Mouse (Mus musculus) liver, embryonic 12.5 days (tissue): ENCODE results near the gene Cnga4. TPM values are rescaled to one million over a fixed set of nuclear protein-coding genes. Genes with fewer than 3 reads are reported as not detected.
"Not testable (repeated sequence)": the region's sequence is repeated elsewhere in the genome, so short reads cannot be mapped to it uniquely, and the experiment has no call there.

ENCODE experiments used
- ATAC-seq: fragments of 200-750 bp; cut with Nextera tagmentation; 2 replicates; pipeline ENCODE4 v1.8.0; 2017; ENCODE audit warnings: moderate number of reproducible peaks, mild to moderate bottlenecking, moderate library complexity
- H3K27ac ChIP-seq: fragments of 300-500 bp; sonication (generic); 2 replicates; pipeline ENCODE4 v1.5.1; 2016; ENCODE audit warnings: mild to moderate bottlenecking
- H3K27me3 ChIP-seq: fragments of 300-500 bp; sonication (generic); replicated peaks from 2 replicates; pipeline ENCODE4 v1.6.1; 2016; ENCODE audit warnings: mild to moderate bottlenecking, moderate library complexity
- H3K36me3 ChIP-seq: fragments of 300-500 bp; sonication (generic); 2 replicates; pipeline ENCODE4 v1.6.1; 2016; ENCODE audit warnings: mild to moderate bottlenecking, moderate library complexity
- H3K4me1 ChIP-seq: fragments of 300-500 bp; sonication (generic); 2 replicates; pipeline ENCODE4 v1.6.1; 2016
- H3K4me2 ChIP-seq: fragments of 300-500 bp; sonication (generic); 2 replicates; pipeline ENCODE4 v1.6.1; 2016; ENCODE audit warnings: mild to moderate bottlenecking, moderate library complexity
- H3K4me3 ChIP-seq: fragments of 300-500 bp; sonication (generic); 2 replicates; pipeline ENCODE4 v1.5.1; 2016; ENCODE audit warnings: mild to moderate bottlenecking, moderate library complexity
- H3K9ac ChIP-seq: fragments of 300-500 bp; sonication (generic); 2 replicates; pipeline ENCODE4 v1.6.1; 2016; ENCODE audit warnings: mild to moderate bottlenecking, moderate library complexity
- H3K9me3 ChIP-seq: fragments of 300-500 bp; sonication (generic); replicated peaks from 2 replicates; pipeline ENCODE4 v1.6.1; 2016; ENCODE audit warnings: mild to moderate bottlenecking, moderate library complexity
- WGBS: fragments of 180-500 bp; shearing (Covaris S2); methylation state at CpG from one replicate; pipeline ENCODE4 v1.1.7; 2016; ENCODE audit not compliant: insufficient replicate concordance; 5-methylcytosine and 5-hydroxymethylcytosine counted together
- polyA plus RNA-seq: library from polyadenylated mRNA; unstranded; fragments of >200 nt; fragmentation: Nextera tagmentation; extraction: Ambion mirVana; gene quantifications from 2 replicates; pipeline ENCODE4 v1.2.1, GENCODE M21; 2016

Cnga4 gene
- polyA plus RNA-seq, 1 experiment from 2014 or later: not detected

DNA sequence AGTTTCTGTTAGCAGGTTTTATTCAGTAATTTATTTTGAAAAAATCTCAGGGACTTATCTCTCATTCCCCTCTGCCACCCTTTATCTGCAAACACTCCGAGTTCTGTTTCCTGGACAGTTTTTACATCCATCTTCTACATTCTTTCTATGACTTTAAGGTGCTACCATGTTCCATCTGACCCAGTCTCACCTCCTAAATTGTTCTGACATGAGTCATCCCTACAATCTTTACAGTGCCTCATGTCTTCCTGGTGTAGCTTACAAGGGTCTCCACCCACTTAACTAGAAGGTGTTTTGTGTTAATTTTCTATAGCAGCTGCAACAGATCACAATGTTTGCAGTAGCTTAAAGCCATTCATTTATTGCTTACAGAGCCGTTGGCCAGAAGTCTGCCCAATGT lies 16.5 kb downstream of the Cnga4 start:
- peaks cover 3% of the 10 kb centered on the region; the same call in 1 of the 2 replicates for H3K4me1 ChIP-seq
- no peak for ATAC-seq
- 39% methylated on average over 2 of the region's 2 CpGs for WGBS
- H3K9ac ChIP-seq: no peak overlapping the region
- no peak overlapping the region for H3K4me3 ChIP-seq
- no peaks in the 10 kb centered on the region for H3K9me3 ChIP-seq
- no peak overlapping the region for H3K4me2 ChIP-seq
- H3K27me3 ChIP-seq: peaks cover 28% of the 10 kb centered on the region
- H3K36me3 ChIP-seq: no peaks in the 10 kb centered on the region
- H3K27ac ChIP-seq: no peak overlapping the region

GRCm38 (mm10) chr7:105424368-105424767 lies 20.0 kb downstream of the Cnga4 start:
- ATAC-seq: no peak
- WGBS: 18% methylated on average over 5 of the region's 5 CpGs
- H3K4me2 ChIP-seq: no peak overlapping the region
- H3K36me3 ChIP-seq: no peaks in the 10 kb centered on the region
- no peak overlapping the region for H3K9ac ChIP-seq
- no peak overlapping the region for H3K4me3 ChIP-seq
- H3K27me3 ChIP-seq: peaks cover 55% of the 10 kb centered on the region
- H3K4me1 ChIP-seq: peaks cover 3% of the 10 kb centered on the region; the same call in 1 of the 2 replicates
- no peaks in the 10 kb centered on the region for H3K9me3 ChIP-seq
- H3K27ac ChIP-seq: no peak overlapping the region

DNA sequence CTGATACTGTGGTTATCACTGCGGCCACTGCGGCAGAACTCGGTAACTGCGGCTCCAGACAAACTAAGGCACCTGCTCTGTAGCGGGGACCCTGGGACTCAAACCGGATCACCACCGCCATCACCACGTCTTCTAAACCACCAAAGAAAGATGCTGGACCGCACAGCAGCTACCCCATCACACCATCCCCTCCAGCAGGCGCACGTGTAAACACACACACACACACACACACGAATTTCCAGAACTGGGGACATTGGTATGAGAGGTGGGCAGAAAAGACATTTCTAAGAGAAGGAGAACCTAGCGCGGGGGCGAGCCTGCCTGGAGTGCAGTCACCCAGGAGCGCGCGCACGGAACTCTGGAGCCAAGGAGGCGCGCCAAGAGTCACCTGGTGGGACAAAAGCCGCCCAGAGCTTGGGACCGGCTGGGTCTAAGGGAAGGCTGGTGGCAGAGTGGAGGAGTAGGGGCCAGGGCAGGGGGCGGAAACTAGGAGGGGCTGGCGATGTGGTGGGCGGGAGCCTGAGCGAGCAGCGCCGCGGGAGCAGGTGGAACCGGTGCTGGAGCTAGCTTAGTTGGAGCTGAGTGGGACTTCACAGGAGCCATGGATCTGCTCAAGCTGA lies 21.2 kb downstream of the Cnga4 start, which contains the start of gene Cckbr:
Gene Cckbr, plus strand, starts transcription at position 308 of the 620 bp plus-strand sequence.
- H3K4me2 ChIP-seq: peak within 1 kb of the TSS; percentile 51
- peaks cover 3% of the 10 kb centered on the region; the same call in 1 of the 2 replicates for H3K4me1 ChIP-seq
- no peak within 1 kb of the TSS for H3K27ac ChIP-seq
- H3K9me3 ChIP-seq: no peaks in the 10 kb centered on the region
- 4% methylated on average over 31 of the region's 31 CpGs for WGBS
- H3K36me3 ChIP-seq: no peaks in the 10 kb centered on the region
- H3K9ac ChIP-seq: no peak within 1 kb of the TSS
- peak; percentile 21; the same call in 1 of the 2 replicates for ATAC-seq
- H3K27me3 ChIP-seq: peaks cover 59% of the 10 kb centered on the region
- peak within 1 kb of the TSS; percentile 2 for H3K4me3 ChIP-seq

DNA sequence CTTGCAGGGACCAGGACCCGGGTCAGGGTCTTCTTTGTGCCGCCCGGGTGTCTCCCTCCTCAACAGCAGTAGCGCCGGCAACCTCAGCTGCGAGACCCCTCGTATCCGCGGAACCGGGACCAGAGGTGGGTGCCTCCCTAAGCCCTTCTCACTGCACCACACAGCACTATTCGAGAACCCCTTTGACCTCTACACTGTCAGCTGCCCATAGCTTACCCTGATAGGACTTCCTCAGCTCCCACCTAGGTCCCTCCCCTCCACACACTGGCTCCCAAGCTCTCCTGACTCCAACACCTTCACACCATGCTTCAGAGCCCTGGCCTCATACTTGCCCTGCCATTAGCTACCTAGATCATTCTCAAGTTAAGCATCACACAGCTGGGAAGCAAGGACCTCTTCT lies 21.7 kb downstream of the Cnga4 start:
- ATAC-seq: no peak; the same call in 1 of the 2 replicates
- WGBS: 2% methylated on average over 11 of the region's 11 CpGs
- Histone ChIP-seq H3K27ac (no peak overlapping the region), H3K36me3 (no peaks in the 10 kb centered on the region), H3K4me1 (peaks cover 3% of the 10 kb centered on the region; the same call in 1 of the 2 replicates), H3K9ac (no peak overlapping the region), H3K9me3 (no peaks in the 10 kb centered on the region), H3K4me3 (peak overlapping the region; percentile 2; the same call in 1 of the 2 replicates), H3K27me3 (peaks cover 59% of the 10 kb centered on the region), H3K4me2 (peak overlapping the region; percentile 51; the same call in 1 of the 2 replicates)

GRCm38 (mm10) chr7:105432058-105432457 lies 27.7 kb downstream of the Cnga4 start:
- Histone ChIP-seq H3K9ac (no peak overlapping the region), H3K36me3 (no peaks in the 10 kb centered on the region), H3K27me3 (peaks cover 25% of the 10 kb centered on the region), H3K4me2 (no peak overlapping the region), H3K4me1 (no peaks in the 10 kb centered on the region), H3K4me3 (no peak overlapping the region), H3K9me3 (no peaks in the 10 kb centered on the region), H3K27ac (no peak overlapping the region)
- ATAC-seq: no peak
- 18% methylated on average over 1 of the region's 1 CpGs for WGBS

- no peak for ATAC-seq
- H3K27me3 ChIP-seq: 0 out of 2 replicates have a peak, but pooled peaks cover 10% of the 10 kb centered on the region
- no peak overlapping the region for H3K4me2 ChIP-seq
- no peak overlapping the region for H3K4me3 ChIP-seq
- no peaks in the 10 kb centered on the region for H3K4me1 ChIP-seq
- H3K36me3 ChIP-seq: no peaks in the 10 kb centered on the region
- 70% methylated on average over 17 of the region's 17 CpGs for WGBS
- no peak overlapping the region for H3K27ac ChIP-seq
- H3K9ac ChIP-seq: no peak overlapping the region
- no peaks in the 10 kb centered on the region for H3K9me3 ChIP-seq
Measured at GRCm38 (mm10) chr7:105433859-105434258, 29.5 kb downstream of the Cnga4 start.

DNA sequence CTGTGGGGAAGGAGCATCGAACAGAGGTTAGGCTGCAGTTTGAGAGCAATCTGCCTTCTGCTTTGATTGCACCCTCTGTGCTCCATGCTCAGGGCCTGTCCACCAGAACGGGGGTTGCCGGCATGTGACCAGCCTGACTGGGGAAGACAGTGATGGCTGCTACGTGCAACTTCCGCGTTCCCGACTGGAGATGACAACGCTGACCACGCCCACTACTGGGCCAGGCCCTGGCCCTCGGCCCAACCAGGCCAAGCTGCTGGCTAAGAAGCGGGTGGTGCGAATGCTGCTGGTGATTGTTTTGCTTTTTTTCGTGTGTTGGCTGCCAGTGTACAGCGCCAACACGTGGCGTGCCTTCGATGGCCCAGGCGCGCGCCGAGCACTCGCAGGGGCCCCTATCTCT lies 30.4 kb downstream of the Cnga4 start:
- H3K27me3 ChIP-seq: 0 out of 2 replicates have a peak, but pooled peaks cover 8% of the 10 kb centered on the region
- no peak overlapping the region for H3K4me2 ChIP-seq
- no peak overlapping the region for H3K9ac ChIP-seq
- H3K4me1 ChIP-seq: no peaks in the 10 kb centered on the region
- no peak overlapping the region for H3K4me3 ChIP-seq
- H3K9me3 ChIP-seq: no peaks in the 10 kb centered on the region
- ATAC-seq: no peak; the same call in 1 of the 2 replicates
- no peaks in the 10 kb centered on the region for H3K36me3 ChIP-seq
- H3K27ac ChIP-seq: no peak overlapping the region
- WGBS: 66% methylated on average over 22 of the region's 22 CpGs

DNA sequence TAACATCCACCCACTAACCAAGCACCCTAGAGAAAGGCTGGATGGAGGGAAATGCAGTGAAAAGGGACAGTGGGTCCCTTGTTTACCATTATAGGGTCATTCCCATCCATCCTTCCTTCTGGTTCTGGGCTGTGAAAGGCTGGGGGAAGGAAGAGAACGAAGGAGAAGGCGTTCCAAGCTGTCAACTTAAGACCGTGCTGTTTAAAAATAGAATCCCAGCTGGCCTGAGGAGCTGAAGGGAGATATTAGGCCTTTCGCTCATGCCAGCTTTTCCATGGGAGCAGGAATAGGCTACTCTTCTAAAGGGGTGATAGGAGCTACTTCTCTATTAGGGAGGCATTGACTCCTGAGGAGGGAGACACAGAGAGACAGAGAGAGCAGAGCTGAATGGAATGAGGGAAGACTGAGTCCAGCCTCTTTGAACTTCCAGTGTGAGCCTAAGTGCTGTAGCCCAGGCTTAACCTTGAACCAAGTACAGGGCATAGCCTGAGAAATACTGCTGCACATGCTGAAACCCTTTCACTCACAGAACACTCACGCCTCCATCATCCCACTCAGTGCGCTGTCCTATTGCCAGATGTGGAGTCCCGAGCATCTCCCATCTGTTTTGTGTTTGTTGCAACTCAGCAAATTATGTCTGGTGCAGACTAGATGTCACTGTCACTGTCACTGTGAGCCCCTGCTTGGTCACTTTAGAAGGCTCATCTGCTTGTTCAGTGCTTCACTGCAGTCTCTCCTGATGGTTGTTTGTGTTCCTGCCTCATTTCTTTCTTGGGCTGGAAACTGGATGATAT lies 33.8 kb downstream of the Cnga4 start:
- 66% methylated on average over 7 of the region's 7 CpGs for WGBS
- no peak overlapping the region for H3K4me2 ChIP-seq
- no peak overlapping the region for H3K4me3 ChIP-seq
- no peaks in the 10 kb centered on the region for H3K36me3 ChIP-seq
- no peak overlapping the region for H3K9ac ChIP-seq
- H3K4me1 ChIP-seq: no peaks in the 10 kb centered on the region
- no peak overlapping the region for H3K27ac ChIP-seq
- no peak for ATAC-seq
- 0 out of 2 replicates have a peak, but pooled peaks cover 5% of the 10 kb centered on the region for H3K27me3 ChIP-seq
- no peaks in the 10 kb centered on the region for H3K9me3 ChIP-seq

DNA sequence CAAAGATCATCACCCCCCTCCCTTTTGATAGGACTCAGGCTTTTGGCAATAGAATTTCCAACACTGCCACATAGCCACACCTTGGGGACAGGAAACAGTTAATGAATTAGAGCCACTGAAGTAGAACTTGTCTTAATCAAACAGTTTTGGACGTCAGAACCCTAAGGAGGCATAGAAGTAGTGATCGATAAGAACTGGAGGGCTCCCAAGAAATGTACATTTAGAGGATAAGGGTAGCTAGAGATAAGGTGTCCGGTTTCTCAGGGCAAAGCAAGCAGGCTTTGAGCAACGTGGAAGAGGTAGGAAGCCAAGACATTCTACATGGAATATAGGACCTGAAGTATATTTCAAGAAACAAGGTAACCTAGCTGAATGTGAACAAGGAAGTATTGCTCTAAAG lies 37.1 kb downstream of the Cnga4 start:
- Histone ChIP-seq H3K9me3 (no peaks in the 10 kb centered on the region), H3K4me2 (no peak overlapping the region), H3K4me3 (no peak overlapping the region), H3K27me3 (no peaks in the 10 kb centered on the region), H3K27ac (no peak overlapping the region), H3K36me3 (no peaks in the 10 kb centered on the region), H3K9ac (no peak overlapping the region), H3K4me1 (no peaks in the 10 kb centered on the region)
- WGBS: 33% methylated on average over 4 of the region's 4 CpGs
- no peak for ATAC-seq

- Histone ChIP-seq H3K4me1 (no peaks in the 10 kb centered on the region), H3K4me2 (no peak overlapping the region), H3K27ac (no peak overlapping the region), H3K36me3 (no peaks in the 10 kb centered on the region), H3K4me3 (no peak overlapping the region), H3K9ac (no peak overlapping the region), H3K27me3 (no peaks in the 10 kb centered on the region), H3K9me3 (no peaks in the 10 kb centered on the region)
- no peak for ATAC-seq
- WGBS: 48% methylated on average over 3 of the region's 3 CpGs
Measured at GRCm38 (mm10) chr7:105445076-105445475, 40.7 kb downstream of the Cnga4 start.

DNA sequence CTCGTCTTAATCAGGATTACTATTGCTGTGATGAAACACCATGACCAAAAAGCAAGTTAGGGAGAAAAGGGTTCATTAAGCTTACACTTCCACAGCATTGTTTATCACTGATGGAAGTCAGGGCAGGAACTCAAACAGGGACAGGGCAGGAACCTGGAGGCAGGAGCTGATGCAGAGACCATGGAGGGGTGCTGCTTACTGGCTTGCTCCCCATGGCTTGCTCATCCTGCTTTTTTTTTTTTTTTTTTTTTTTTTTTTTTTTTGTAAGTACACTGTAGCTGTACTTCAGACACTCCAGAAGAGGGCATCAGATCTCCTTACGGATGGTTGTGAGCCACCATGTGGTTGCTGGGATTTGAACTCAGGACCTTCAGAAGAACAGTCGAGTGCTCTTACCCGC lies 49.0 kb downstream of the Cnga4 start:
- H3K27ac ChIP-seq, H3K9me3 ChIP-seq, H3K36me3 ChIP-seq, H3K9ac ChIP-seq, H3K4me2 ChIP-seq, ATAC-seq, H3K4me3 ChIP-seq, H3K4me1 ChIP-seq, H3K27me3 ChIP-seq: not testable (repeated sequence)
- 76% methylated on average over 4 of the region's 4 CpGs for WGBS
